Mouse (Mus musculus): Measurements from ENCODE around the gene Galnt2.

DNA sequence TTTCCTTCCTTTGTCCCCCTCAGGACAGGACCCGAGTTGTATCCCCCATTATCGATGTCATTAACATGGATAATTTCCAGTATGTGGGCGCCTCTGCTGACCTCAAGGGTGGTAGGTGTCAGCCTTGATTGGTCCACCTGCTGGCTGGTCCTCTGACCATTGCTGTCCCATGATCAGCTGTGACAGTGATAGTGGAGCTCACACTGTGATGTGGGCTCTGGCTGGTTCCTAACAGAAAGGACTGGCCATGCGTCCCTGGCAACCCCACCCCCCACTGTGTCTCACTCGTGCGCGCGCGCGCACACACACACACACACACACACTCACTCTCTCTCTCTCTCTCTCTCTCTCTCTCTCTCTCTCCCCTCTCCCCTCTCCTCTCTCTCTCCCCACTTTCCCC lies 98.5 kb downstream of the Galnt2 start:
- TF ChIP-seq POLR2A (IDR thresholded peaks at IDR 0.05; ENCODE audit: borderline replicate concordance, low read depth, low read length) (no peak), CTCF (IDR thresholded peaks at IDR 0.05; ENCODE audit: low read depth, low read length) (no peak)

All from bone marrow macrophage, adult 2 months (primary cell).